Mouse (Mus musculus) adrenal gland, adult 10 weeks (tissue): ENCODE data around the gene Olfr1058. TPM values are rescaled to one million over a fixed set of nuclear protein-coding genes. Genes with fewer than 3 reads are reported as not detected.

Experiments
- polyA plus RNA-seq: library from polyadenylated mRNA; stranded (reverse); fragments of 350-450 nt; fragmentation: Illumina TruSeq; extraction: RNeasy Lipid Tissue Mini Kit (QIAGEN cat#74804); gene quantifications from one replicate; pipeline ENCODE4 v1.2.3, GENCODE M21; 2014; ENCODE audit warnings: low read depth, low replicate concordance

Olfr1058 gene
- polyA plus RNA-seq = not detected

DNA sequence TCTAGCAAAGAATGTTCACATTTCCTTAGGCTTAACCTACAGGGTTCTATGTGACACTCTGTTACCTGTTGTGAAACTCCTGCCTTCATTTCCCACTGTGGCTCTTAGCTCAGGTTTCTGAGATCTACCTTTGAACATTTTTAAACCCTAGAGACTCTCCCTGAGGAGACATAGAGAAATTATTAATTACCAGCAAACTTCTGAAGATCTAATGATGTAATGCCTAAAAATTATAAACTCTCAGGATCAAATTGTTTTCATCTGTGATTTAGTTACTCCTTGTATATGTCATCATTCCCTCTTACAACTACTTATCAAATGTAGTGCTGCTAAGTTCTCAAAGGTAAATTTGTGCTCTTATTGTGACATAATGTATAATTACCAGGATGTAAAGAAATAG, at the start of gene Olfr1058:
Gene Olfr1058, minus strand, starts transcription at position 101 of the 400 bp plus-strand sequence.

DNA sequence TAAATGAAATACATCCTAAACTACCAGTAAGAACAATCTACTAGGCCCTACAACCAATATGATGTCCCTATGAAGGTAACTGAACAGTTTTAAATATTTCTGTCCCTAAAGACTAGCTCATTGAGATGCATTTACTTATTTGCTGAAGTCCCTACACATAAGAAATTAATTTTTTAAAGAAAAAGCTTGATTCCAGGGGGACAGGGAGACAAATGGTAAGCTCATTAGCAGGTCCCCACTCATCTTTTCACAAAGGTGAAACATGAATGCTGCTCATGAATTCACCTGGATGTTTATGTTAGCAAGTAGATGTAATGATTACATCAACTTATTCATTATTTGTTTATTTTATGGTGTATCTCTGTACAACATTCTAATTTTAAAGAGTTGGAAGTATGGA, 38.3 kb upstream of the Olfr1058 start, which contains the start of gene Olfr1062:
Gene Olfr1062, minus strand, starts transcription at position 101 of the 400 bp plus-strand sequence.

DNA sequence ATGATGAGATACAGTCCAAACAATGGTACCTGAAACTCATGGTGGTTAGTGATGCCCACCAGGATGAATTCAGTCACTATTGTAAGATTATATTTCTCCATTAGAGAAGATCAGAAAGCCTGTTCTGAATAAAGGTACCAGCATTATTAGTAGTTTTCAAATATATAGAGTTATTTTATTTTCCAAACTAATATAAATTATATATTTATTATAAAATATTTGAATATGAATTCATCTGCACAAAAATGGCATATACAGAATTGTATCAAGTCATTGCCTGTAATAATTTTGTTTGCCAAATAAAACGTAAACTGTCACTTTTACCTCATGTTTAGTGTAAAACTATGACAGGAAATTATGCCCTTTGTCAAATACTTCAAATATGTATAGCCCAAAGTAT, 25.6 kb upstream of the Olfr1058 start, which contains the start of gene Olfr1061:
Gene Olfr1061, minus strand, starts transcription at position 101 of the 400 bp plus-strand sequence.

DNA sequence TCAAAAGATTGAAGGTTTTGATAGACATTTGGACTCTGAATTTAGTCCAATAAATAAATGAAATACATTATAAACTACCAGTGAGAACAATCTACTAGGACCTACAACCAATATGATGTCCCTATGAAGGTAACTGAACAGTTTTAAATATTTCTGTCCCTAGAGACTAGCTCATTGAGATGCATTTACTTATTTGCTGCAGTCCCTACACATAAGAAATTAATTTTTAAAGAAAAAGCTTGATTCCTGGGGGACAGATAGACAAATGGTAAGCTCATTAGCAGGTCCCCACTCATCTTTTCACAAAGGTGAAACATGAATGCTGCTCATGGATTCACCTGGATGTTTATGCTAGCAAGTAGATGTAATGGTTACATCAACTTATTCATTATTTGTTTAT, 10.1 kb downstream of the Olfr1058 start, which contains the start of gene Olfr1057:
Gene Olfr1057, minus strand, starts transcription at position 101 of the 400 bp plus-strand sequence.

DNA sequence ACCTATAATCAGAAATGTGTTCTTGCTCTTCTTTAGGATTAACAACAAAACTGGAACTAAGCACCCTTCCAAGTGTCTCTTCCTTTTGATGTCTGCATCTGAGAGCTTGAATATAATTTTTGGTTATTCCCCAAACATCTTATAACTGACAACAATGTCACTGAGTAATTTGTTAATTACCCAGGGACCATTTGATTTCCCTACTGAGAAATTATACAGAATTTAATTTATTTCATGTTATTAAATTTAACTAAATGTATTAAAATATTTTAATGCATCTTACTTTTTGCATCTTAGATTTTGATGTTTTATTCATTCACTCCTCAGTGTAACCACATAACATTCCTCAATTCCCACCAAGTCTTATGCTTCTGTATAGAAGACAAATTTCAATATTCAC, 26.0 kb downstream of the Olfr1058 start, which contains the start of gene Olfr1056:
Gene Olfr1056, minus strand, starts transcription at position 101 of the 400 bp plus-strand sequence.

DNA sequence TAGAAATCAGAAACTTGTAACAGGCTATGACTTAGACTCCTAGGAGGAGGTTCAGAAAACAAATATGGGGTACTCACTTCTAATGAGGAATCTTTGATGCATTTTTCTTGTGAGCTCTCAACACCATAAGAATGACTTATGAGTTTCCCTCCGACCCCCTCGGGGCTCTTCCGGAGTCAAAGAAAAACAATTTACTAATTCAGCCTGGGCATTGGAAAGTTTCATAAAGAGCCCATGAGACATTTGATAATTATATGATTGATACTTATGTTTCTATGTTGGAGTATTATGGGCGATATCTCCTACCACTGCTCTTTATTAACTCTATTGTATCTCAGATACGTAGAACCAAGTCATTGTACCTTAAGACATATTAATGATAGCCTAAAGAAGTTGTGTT, 38.2 kb downstream of the Olfr1058 start, which contains the start of gene Olfr1055:
Gene Olfr1055, minus strand, starts transcription at position 101 of the 400 bp plus-strand sequence.

DNA sequence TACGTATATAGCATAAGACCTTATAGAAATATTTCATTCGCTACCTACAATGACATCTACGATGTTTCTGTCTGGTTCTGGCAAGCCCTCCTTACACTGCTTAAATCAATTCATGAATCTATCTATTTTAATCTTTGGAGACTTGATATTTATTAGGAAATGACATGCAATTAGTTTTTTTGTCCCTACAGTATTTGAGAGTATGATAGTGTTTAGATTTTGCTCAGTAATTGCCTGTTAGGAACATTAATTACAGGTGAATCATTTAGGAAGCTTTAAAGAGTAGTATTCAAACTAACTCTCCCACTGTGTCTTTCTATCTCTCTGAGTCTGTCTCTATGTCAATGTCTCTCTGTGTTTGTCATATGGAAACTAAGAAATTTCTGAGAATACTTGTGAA, 53.0 kb downstream of the Olfr1058 start, which contains the start of gene Olfr1054:
Gene Olfr1054, minus strand, starts transcription at position 101 of the 400 bp plus-strand sequence.

Other genes starting within 250 kb of the Olfr1058 start
- gene Olfr1040, start 241.8 kb downstream of the Olfr1058 start, polyA plus RNA-seq = not detected
- gene Olfr1042, start 226.7 kb downstream of the Olfr1058 start, polyA plus RNA-seq = not detected
- not detected for gene Olfr1043, start 221.0 kb downstream of the Olfr1058 start, polyA plus RNA-seq
- not detected for gene Olfr1044, start 210.7 kb downstream of the Olfr1058 start, polyA plus RNA-seq
- gene Olfr52, start 202.9 kb downstream of the Olfr1058 start, polyA plus RNA-seq = not detected
- gene Olfr1045, start 185.6 kb downstream of the Olfr1058 start, polyA plus RNA-seq = not detected
- gene Olfr1046, start 169.2 kb downstream of the Olfr1058 start, polyA plus RNA-seq = not detected
- not detected for gene Olfr1047, start 157.2 kb downstream of the Olfr1058 start, polyA plus RNA-seq
- not detected for gene Olfr1048, start 148.3 kb downstream of the Olfr1058 start, polyA plus RNA-seq
- gene Olfr1049, start 130.2 kb downstream of the Olfr1058 start, polyA plus RNA-seq = not detected
- not detected for gene Olfr1051, start 109.5 kb downstream of the Olfr1058 start, polyA plus RNA-seq
- not detected for gene Olfr1052, start 96.1 kb downstream of the Olfr1058 start, polyA plus RNA-seq
- gene Olfr1053, start 73.3 kb downstream of the Olfr1058 start, polyA plus RNA-seq = not detected
- gene Olfr1054, start 53.1 kb downstream of the Olfr1058 start, polyA plus RNA-seq = not detected
- not detected for gene Olfr1055, start 38.3 kb downstream of the Olfr1058 start, polyA plus RNA-seq
- gene Olfr1056, start 26.1 kb downstream of the Olfr1058 start, polyA plus RNA-seq = not detected
- gene Olfr1057, start 10.2 kb downstream of the Olfr1058 start, polyA plus RNA-seq = not detected
- gene Olfr1061, start 25.5 kb upstream of the Olfr1058 start, polyA plus RNA-seq = not detected
- gene Olfr1062, start 38.2 kb upstream of the Olfr1058 start, polyA plus RNA-seq = not detected
- gene Olfr1065, start 62.0 kb upstream of the Olfr1058 start, polyA plus RNA-seq = not detected
- gene Olfr1066, start 67.7 kb upstream of the Olfr1058 start, polyA plus RNA-seq = not detected
- not detected for gene Olfr228, start 98.8 kb upstream of the Olfr1058 start, polyA plus RNA-seq
- not detected for gene Olfr1076, start 119.9 kb upstream of the Olfr1058 start, polyA plus RNA-seq
- gene Olfr1079, start 153.9 kb upstream of the Olfr1058 start, polyA plus RNA-seq = not detected
- not detected for gene Olfr1080, start 169.7 kb upstream of the Olfr1058 start, polyA plus RNA-seq
- not detected for gene Olfr1082, start 210.4 kb upstream of the Olfr1058 start, polyA plus RNA-seq